Mouse (Mus musculus) spleen, adult 12 weeks (tissue): ENCODE data around the gene Lonrf2.

Source experiments
- DNase-seq: peaks from one replicate; pipeline ENCODE4 v3.0.0; 2022; ENCODE audit warnings: low spot score

The Lonrf2 gene

DNA sequence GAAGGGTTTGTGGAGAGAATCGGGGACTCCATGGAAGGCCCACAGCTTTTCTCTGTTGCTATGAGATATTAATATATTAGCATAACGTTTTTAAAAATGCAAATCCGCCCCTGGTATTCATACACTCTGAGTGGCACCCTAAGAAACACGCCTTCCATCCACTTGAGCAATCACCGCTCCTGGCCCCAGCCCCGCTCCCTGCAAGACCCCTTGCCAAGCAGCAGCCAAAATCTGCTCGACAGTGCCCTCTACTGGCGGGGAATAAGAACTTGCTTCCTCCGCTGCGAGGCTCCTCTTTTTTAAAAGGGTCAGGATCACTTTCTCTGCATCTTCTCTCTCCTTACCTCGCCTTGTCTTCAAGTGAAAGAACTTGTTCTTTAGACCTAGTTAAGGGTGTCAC lies 68.7 kb downstream of the Lonrf2 start:
- DNase-seq, result peak; percentile 29

DNA sequence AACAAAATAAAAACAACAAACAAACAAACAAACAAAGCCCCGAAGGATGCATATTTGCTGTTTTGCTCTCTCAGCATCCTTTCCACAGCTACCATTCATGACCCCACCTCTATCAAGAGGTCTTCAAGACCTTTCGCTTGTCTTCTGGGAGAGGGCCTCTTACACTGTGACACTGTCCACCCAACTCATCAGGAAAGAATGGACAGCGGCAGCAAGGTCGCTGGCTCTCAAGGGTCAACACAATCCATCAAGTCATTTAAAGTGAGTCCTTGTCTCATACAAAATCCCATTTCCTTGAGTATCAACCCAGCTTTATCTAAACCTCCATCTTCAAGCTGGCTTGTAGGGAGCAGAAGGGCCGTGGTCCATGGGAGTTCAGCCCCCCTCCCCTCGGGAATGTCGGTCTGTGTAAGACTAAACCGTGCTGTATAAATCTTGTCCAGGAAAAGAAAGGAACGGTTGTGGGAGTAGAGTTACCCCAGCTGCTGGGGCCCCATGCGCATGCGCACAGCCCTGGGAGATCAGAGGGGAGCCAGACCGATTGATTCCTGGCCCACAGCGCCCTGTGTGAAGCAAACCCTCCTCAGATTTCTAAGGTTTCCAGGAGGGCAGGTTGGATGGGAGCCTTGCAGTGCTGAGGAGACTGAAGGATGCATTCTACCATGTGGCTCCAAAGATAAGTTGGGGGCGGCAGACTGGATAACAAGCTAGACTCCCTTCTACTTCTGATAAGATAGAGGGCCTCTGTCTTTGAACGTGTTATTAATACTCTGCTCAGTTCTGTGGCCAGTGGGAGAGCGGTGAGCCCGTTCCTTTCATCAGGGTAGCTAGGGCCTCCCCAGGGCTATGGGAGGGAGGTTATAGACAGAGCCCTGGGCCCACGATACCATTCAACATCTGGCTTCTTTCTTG lies 69.6 kb downstream of the Lonrf2 start:
- DNase-seq, result no peak

GRCm38 (mm10) chr1:38766254-38766653 lies 70.3 kb downstream of the Lonrf2 start:
- DNase-seq, result no peak

- no peak for DNase-seq
These were observed 72.4 kb downstream of the Lonrf2 start for GRCm38 (mm10) chr1:38763960-38764613.

GRCm38 (mm10) chr1:38760424-38760823 lies 76.1 kb downstream of the Lonrf2 start:
- no peak for DNase-seq

DNA sequence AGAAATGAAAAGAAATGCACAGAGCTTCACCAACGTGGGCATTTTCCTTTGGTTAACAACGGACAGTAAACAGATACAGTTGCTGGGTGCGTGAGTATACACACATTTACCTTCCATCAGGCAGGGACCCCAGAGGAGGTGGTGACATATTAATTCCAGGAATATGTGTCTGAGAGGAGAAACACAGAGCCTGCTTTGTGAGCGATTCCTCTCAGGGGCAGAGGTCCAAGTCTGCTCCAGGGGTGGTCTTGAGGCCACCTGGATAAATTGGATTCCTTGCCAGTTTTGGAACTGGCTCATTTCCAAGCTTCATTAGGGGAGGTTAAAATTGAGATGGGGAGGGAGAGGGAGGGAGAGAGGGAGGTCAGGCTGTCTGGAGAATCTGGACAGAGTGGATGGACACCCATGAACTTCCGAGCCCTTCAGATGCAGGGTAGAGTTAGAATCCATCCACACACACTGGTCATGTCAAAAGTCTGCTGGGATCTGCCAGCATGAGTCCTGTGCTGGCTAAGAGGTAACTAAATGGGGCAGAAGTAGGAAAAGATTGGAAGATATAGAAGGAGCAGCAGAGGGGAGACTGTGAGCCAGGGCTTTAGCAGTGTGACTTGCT lies 78.6 kb downstream of the Lonrf2 start:
- DNase-seq, result no peak

DNA sequence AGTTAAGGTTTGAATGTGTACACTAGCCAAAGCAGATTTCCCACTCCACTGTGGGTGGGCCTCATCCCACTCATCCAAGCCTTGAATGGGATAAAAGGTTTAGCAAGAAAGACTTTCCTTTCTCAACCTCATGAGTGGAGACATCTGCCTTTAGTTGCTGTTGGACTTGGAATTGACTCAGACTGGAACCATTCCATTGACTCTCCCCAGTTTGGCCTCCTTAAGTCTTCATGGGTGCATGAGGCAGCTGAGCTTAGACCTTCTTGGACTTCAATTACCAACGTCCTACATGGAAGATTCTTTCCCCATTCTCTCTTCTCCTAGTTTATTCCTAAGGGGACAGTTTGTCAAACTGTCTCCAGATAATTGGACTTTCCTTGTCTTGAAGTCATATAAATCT lies 92.6 kb downstream of the Lonrf2 start:
- no peak for DNase-seq
